Mouse (Mus musculus): ENCODE results near the gene Gm13288.
"Not testable (repeated sequence)": the region's sequence is repeated elsewhere in the genome, so short reads cannot be mapped to it uniquely, and the experiment has no call there.

Gene Gm13288

GRCm38 (mm10) chr4:88805231-88805630 lies at the start of gene Gm13288:
Gm13288 (plus strand) TSS chr4:88805531.
- DNase-seq, result not testable (repeated sequence)

GRCm38 (mm10) chr4:88756581-88757513 lies 48.5 kb upstream of the Gm13288 start:
- DNase-seq, result not testable (repeated sequence)

- peak; percentile 78 for DNase-seq
These were observed 47.7 kb upstream of the Gm13288 start for GRCm38 (mm10) chr4:88757628-88758031.

DNA sequence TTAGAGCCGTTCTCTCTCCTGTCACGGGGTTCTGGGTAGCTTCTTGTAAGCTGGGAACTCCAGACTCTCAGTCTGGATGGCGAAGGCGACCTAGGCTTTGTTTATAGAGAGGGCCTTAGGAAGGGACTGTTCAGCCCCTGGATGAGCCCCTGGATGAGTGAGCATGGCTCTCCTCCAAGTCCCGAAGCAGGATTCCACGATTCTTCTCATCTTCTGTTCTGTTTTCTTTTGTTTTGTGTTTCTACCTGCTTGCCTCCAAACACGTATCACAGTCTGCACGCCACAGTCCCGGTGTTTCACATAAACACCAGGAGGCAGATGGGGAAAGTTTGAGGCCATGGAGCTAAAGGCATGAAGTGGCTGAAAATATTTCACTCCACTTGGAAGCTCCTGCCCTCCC lies 46.6 kb upstream of the Gm13288 start:
- not testable (repeated sequence) for DNase-seq

DNA sequence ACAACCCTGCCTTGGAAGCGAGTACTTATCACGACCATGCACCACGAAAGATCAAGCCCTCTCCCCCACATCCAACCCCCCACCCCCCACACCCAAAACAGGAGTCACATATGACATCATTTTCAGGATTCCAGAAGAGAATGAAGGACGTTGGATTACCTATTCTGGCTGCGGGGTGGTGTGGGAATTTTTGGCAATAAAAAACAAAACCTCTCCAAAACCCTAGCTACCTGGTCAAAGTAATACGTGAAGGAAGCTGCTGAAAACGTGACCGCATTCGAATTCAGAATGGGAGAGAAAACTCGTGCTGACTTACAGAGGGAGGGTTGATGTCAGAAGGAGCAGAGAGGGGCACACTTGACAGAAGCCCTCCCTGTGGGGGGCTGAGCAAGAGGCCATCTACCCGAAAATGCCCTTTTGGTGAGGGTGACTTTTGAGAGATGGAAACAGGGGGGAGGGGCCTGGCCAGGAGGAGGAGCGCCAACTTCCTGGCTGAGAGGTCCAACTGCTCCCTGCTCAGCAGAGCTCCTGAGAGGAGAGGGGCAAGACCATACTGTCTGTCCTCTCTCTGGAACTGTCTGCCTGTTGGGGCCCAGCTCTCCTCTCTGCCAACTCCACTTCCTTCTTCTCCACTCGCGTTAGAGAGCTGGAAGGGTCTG lies 45.6 kb upstream of the Gm13288 start, which contains the start of gene Gm13283:
Gm13283 (plus strand) TSS at position 510 of the 659 bp plus-strand sequence.
- DNase-seq, result not testable (repeated sequence)

- DNase-seq, result peak; percentile 80
These were observed 44.9 kb upstream of the Gm13288 start for GRCm38 (mm10) chr4:88760431-88760830.

DNA sequence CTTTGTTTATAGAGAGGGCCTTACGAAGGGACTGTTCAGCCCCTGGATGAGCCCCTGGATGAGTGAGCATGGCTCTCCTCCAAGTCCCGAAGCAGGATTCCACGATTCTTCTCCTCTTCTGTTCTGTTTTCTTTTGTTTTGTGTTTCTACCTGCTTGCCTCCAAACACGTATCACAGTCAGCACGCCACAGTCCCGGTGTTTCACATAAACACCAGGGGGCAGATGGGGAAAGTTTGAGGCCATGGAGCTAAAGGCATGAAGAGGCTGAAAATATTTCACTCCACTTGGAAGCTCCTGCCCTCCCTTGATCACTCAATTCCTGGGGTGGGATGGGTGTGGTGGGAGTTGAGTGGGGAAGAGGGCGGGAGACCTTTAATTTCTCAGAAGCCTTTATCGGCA lies 43.6 kb upstream of the Gm13288 start:
- DNase-seq, result not testable (repeated sequence)

- not testable (repeated sequence) for DNase-seq
These were observed 43.0 kb upstream of the Gm13288 start for GRCm38 (mm10) chr4:88762341-88762740.

- peak; percentile 69 for DNase-seq
These were observed 41.8 kb upstream of the Gm13288 start for GRCm38 (mm10) chr4:88763384-88764018.

GRCm38 (mm10) chr4:88773534-88773933 lies 31.8 kb upstream of the Gm13288 start, which contains the start of gene Gm13290:
Gm13290 (plus strand) TSS chr4:88773834.
- not testable (repeated sequence) for DNase-seq

- DNase-seq, result not testable (repeated sequence)
These were observed 28.7 kb upstream of the Gm13288 start, which contains the start of gene Gm13289 for GRCm38 (mm10) chr4:88776622-88777021. Gm13289 (plus strand) TSS chr4:88776922.

GRCm38 (mm10) chr4:88779550-88779949 lies 25.8 kb upstream of the Gm13288 start, which contains the start of gene Gm13272:
Gm13272 (plus strand) TSS chr4:88779850.
- not testable (repeated sequence) for DNase-seq

DNA sequence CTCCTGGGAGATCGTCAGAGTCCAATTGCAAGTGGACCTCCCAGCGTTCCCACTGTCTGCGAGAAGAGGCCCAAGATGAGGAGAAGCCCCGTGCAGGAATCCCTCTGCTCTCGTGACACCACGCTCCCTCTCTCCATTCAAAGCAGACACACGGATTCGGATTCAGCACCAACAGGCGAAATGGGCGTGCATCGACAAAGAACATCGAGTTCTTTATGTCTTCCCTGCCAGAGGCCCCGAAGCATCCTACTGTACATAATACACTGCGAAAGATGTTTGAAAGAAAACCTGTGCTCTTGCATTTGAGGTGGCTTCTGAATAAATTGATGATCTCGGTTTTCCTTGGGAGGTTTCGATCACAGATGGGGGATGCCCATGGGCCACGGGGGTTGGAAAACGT lies 25.0 kb upstream of the Gm13288 start:
- not testable (repeated sequence) for DNase-seq

DNA sequence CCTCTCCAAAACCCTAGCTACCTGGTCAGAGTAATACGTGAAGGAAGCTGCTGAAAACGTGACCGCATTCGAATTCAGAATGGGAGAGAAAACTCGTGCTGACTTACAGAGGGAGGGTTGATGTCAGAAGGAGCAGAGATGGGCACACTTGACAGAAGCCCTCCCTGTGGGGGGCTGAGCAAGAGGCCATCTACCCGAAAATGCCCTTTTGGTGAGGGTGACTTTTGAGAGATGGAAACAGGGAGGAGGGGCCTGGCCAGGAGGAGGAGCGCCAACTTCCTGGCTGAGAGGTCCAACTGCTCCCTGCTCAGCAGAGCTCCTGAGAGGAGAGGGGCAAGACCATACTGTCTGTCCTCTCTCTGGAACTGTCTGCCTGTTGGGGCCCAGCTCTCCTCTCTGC lies 23.5 kb upstream of the Gm13288 start, which contains the start of gene Ifnz:
Ifnz (plus strand) TSS at position 301 of the 400 bp plus-strand sequence.
- not testable (repeated sequence) for DNase-seq

DNA sequence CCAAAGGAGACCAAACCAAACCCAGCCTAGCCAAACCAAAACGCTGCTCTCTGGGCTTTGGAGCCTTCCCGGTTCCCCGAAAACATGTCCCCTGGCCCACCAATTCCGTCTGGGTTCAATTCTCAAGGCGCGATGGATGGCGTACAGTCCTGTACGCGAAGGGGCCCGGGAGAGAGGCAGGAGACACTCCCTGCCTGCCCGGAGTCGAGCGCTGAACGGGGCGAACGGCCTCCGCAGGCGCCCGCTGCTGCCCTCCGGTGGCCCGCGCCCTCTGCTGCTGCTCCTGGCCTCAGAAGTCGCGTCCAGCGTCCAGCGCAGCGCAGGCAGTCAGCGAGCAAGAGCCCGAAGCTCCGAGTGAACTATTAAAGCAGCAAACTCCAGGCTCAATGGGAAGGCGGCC lies 23.0 kb upstream of the Gm13288 start:
- not testable (repeated sequence) for DNase-seq

DNA sequence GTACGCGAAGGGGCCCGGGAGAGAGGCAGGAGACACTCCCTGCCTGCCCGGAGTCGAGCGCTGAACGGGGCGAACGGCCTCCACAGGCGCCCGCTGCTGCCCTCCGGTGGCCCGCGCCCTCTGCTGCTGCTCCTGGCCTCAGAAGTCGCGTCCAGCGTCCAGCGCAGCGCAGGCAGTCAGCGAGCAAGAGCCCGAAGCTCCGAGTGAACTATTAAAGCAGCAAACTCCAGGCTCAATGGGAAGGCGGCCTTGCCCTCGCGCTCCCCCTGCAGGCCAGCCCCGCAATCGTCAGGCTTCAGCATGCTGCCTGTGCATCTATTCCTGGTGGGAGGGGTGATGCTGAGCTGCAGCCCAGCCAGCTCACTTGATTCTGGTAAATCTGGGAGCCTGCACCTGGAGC lies 19.9 kb upstream of the Gm13288 start, which contains the start of gene Gm13276:
Gm13276 (plus strand) TSS at position 301 of the 400 bp plus-strand sequence.
- DNase-seq, result not testable (repeated sequence)

DNA sequence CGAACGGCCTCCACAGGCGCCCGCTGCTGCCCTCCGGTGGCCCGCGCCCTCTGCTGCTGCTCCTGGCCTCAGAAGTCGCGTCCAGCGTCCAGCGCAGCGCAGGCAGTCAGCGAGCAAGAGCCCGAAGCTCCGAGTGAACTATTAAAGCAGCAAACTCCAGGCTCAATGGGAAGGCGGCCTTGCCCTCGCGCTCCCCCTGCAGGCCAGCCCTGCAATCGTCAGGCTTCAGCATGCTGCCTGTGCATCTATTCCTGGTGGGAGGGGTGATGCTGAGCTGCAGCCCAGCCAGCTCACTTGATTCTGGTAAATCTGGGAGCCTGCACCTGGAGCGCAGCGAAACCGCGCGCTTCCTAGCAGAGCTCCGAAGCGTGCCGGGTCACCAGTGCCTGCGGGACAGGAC lies 16.9 kb upstream of the Gm13288 start, which contains the start of gene Gm13277:
Gm13277 (plus strand) TSS at position 231 of the 400 bp plus-strand sequence.
- not testable (repeated sequence) for DNase-seq

DNA sequence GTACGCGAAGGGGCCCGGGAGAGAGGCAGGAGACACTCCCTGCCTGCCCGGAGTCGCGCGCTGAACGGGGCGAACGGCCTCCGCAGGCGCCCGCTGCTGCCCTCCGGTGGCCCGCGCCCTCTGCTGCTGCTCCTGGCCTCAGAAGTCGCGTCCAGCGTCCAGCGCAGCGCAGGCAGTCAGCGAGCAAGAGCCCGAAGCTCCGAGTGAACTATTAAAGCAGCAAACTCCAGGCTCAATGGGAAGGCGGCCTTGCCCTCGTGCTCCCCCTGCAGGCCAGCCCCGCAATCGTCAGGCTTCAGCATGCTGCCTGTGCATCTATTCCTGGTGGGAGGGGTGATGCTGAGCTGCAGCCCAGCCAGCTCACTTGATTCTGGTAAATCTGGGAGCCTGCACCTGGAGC lies 14.1 kb upstream of the Gm13288 start, which contains the start of gene Gm13278:
Gm13278 (plus strand) TSS at position 301 of the 400 bp plus-strand sequence.
- not testable (repeated sequence) for DNase-seq

DNA sequence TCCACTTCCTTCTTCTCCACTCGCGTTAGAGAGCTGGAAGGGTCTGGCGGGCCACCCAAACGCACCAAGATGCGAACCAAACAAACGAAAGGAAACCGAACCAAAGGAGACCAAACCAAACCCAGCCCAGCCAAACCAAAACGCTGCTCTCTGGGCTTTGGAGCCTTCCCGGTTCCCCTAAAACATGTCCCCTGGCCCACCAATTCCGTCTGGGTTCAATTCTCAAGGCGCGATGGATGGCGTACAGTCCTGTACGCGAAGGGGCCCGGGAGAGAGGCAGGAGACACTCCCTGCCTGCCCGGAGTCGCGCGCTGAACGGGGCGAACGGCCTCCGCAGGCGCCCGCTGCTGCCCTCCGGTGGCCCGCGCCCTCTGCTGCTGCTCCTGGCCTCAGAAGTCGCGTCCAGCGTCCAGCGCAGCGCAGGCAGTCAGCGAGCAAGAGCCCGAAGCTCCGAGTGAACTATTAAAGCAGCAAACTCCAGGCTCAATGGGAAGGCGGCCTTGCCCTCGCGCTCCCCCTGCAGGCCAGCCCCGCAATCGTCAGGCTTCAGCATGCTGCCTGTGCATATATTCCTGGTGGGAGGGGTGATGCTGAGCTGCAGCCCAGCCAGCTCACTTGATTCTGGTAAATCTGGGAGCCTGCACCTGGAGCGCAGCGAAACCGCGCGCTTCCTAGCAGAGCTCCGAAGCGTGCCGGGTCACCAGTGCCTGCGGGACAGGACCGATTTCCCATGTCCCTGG lies 11.2 kb upstream of the Gm13288 start, which contains the start of gene Gm13275:
Gm13275 (plus strand) TSS at position 552 of the 740 bp plus-strand sequence.
- DNase-seq, result not testable (repeated sequence)

- DNase-seq, result not testable (repeated sequence)
These were observed 8.2 kb upstream of the Gm13288 start, which contains the start of gene Gm13279 for GRCm38 (mm10) chr4:88797097-88797496. Gm13279 (plus strand) TSS chr4:88797397.

DNA sequence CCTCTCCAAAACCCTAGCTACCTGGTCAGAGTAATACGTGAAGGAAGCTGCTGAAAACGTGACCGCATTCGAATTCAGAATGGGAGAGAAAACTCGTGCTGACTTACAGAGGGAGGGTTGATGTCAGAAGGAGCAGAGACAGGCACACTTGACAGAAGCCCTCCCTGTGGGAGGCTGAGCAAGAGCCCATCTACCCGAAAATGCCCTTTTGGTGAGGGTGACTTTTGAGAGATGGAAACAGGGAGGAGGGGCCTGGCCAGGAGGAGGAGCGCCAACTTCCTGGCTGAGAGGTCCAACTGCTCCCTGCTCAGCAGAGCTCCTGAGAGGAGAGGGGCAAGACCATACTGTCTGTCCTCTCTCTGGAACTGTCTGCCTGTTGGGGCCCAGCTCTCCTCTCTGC lies 6.0 kb upstream of the Gm13288 start, which contains the start of gene Gm13285:
Gm13285 (plus strand) TSS at position 301 of the 400 bp plus-strand sequence.
- not testable (repeated sequence) for DNase-seq

Measured in liver (tissue).